Mouse (Mus musculus) ES-E14 (cell line): ENCODE data around the gene Nprl3.

Experiments
- CHD2 ChIP-seq: IDR thresholded peaks from 2 replicates; pipeline ENCODE4 v1.6.1; 2014; ENCODE audit warnings: mild to moderate bottlenecking, low read depth, low read length, inconsistent platforms
- HCFC1 ChIP-seq: IDR thresholded peaks from 2 replicates; pipeline ENCODE4 v1.6.1; 2012; ENCODE audit warnings: low read length, inconsistent platforms, borderline replicate concordance; ENCODE audit not compliant: insufficient read depth
- MAFK ChIP-seq: IDR thresholded peaks from 2 replicates; pipeline ENCODE4 v1.6.1; 2014; ENCODE audit warnings: mild to moderate bottlenecking, low read depth, low read length, inconsistent platforms; ENCODE audit not compliant: insufficient read depth
- ZC3H11A ChIP-seq: IDR thresholded peaks from 2 replicates; pipeline ENCODE4 v1.6.1; 2012; ENCODE audit warnings: low read depth, mild to moderate bottlenecking, inconsistent platforms, low read length, borderline replicate concordance
- ZNF384 ChIP-seq: IDR thresholded peaks from 2 replicates; pipeline ENCODE4 v1.6.1; 2012; ENCODE audit warnings: low read depth, low read length, inconsistent platforms

DNA sequence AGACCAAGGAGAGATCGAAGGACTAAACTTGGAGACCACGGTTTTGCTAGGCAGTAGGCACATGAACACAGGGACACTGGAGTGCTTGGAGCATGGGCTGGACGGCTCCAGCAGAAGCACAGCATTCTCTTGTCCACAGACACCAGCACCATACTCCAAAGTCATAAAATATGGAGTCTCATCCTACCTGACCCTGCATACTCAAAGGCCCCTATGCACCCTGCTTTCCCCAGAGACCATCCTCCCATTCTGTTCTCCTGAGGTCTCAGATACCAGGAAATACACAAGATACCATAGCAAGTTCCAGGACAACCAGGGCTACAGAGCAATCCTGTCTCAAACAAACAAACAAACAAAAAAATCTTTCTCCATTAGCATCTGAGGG is 30.1 kb downstream of the Nprl3 start:
- no peak for TF ChIP-seq HCFC1
- no peak for TF ChIP-seq CHD2
- no peak for TF ChIP-seq ZC3H11A
- TF ChIP-seq MAFK = no peak
- no peak for TF ChIP-seq ZNF384
